Mouse (Mus musculus) central nervous system, embryonic 11.5 days (tissue): ENCODE results near the gene Snap29. TPM values are rescaled to one million over a fixed set of nuclear protein-coding genes. Genes with fewer than 3 reads are reported as not detected.

Experiments
- polyA plus RNA-seq: library from polyadenylated mRNA; depleted of rRNA; stranded (reverse); fragments of >200 nt; gene quantifications from 2 replicates; pipeline ENCODE4 v1.2.3, GENCODE M21; 2012; rRNA removed

The Snap29 gene
- polyA plus RNA-seq = 7.0 and 10.6 TPM in 2 replicates

GRCm38 (mm10) chr16:17405736-17406443, at the start of gene Snap29, which contains the start of gene Pi4ka:
TSS of gene Snap29 (plus strand) at chr16:17405986.
TSS of gene Pi4ka (minus strand) at chr16:17406314.

GRCm38 (mm10) chr16:17451541-17452372, 46.0 kb downstream of the Snap29 start, which contains the start of gene Crkl:
TSS of gene Crkl (plus strand) at chr16:17451987.

Other genes starting within 250 kb of the Snap29 start
- gene Ube2l3, start 203.3 kb upstream of the Snap29 start, polyA plus RNA-seq = 157 and 191 TPM in 2 replicates
- gene Rimbp3, start 197.4 kb upstream of the Snap29 start, polyA plus RNA-seq = 0.81 and 1.0 TPM in 2 replicates
- gene Hic2, start 172.4 kb upstream of the Snap29 start, polyA plus RNA-seq = 13.4 and 13.9 TPM in 2 replicates
- 24.4 and 41.8 TPM in 2 replicates for gene Tmem191c, start 129.9 kb upstream of the Snap29 start, polyA plus RNA-seq
- 3.5 and 5.9 TPM in 2 replicates for gene Serpind1, start 74.6 kb upstream of the Snap29 start, polyA plus RNA-seq
- 52.9 and 69.5 TPM in 2 replicates for gene Pi4ka, start 328 bp downstream of the Snap29 start, polyA plus RNA-seq
- gene Crkl, start 46.0 kb downstream of the Snap29 start, polyA plus RNA-seq = 33.1 and 39.4 TPM in 2 replicates
- gene Aifm3, start 83.6 kb downstream of the Snap29 start, polyA plus RNA-seq = 4.4 and 7.6 TPM in 2 replicates
- 106 and 179 TPM in 2 replicates for gene Lztr1, start 102.7 kb downstream of the Snap29 start, polyA plus RNA-seq
- gene Thap7, start 125.2 kb downstream of the Snap29 start, polyA plus RNA-seq = 45.2 and 55.7 TPM in 2 replicates
- gene Lrrc74b, start 155.3 kb downstream of the Snap29 start, polyA plus RNA-seq = 0.19 and 0.22 TPM in 2 replicates
- 0.76 and 0.91 TPM in 2 replicates for gene P2rx6, start 155.9 kb downstream of the Snap29 start, polyA plus RNA-seq
- 1.9 and 2.8 TPM in 2 replicates for gene Slc7a4, start 177.2 kb downstream of the Snap29 start, polyA plus RNA-seq
- 73.3 and 99.1 TPM in 2 replicates for gene Smpd4, start 213.4 kb downstream of the Snap29 start, polyA plus RNA-seq
- 5.1 and 7.4 TPM in 2 replicates for gene Ccdc74a, start 240.5 kb downstream of the Snap29 start, polyA plus RNA-seq